Mouse (Mus musculus) limb, embryonic 14.5 days (tissue): ENCODE measurements around the gene Insm1. TPM values are rescaled to one million over a fixed set of nuclear protein-coding genes. Genes with fewer than 3 reads are reported as not detected.

ENCODE experiments used
- ATAC-seq: fragments of 200-750 bp; cut with Nextera tagmentation; 2 replicates; pipeline ENCODE4 v1.8.0; 2017; ENCODE audit warnings: low read depth, moderate number of reproducible peaks, moderate TSS enrichment; ENCODE audit not compliant: low FRiP score
- DNase-seq: peaks from one replicate; pipeline ENCODE4 v3.0.0-alpha.2; 2015; ENCODE audit warnings: low spot score
- H3K27ac ChIP-seq: fragments of 300-500 bp; sonication (generic); replicated peaks from 2 replicates; pipeline ENCODE4 v1.5.1; 2014; ENCODE audit warnings: low read depth, mild to moderate bottlenecking, low read length, moderate library complexity, mixed read lengths
- H3K27me3 ChIP-seq: fragments of 300-500 bp; sonication (generic); 2 replicates; pipeline ENCODE4 v1.6.1; 2014; ENCODE audit warnings: low read length, mixed read lengths; ENCODE audit not compliant: control insufficient read depth, insufficient read depth
- H3K36me3 ChIP-seq: fragments of 300-500 bp; sonication (generic); 2 replicates; pipeline ENCODE4 v1.6.1; 2014; ENCODE audit warnings: mild to moderate bottlenecking, low read length, moderate library complexity, mixed read lengths; ENCODE audit not compliant: control insufficient read depth, insufficient read depth
- H3K4me1 ChIP-seq: fragments of 300-500 bp; sonication (generic); 2 replicates; pipeline ENCODE4 v1.6.1; 2014; ENCODE audit warnings: antibody characterized with exemption, low read length, mixed read lengths; ENCODE audit not compliant: control insufficient read depth, insufficient read depth
- H3K4me2 ChIP-seq: fragments of 300-500 bp; sonication (generic); replicated peaks from 2 replicates; pipeline ENCODE4 v1.6.1; 2014; ENCODE audit warnings: low read depth, mild to moderate bottlenecking, low read length, moderate library complexity; ENCODE audit not compliant: severe bottlenecking
- H3K4me3 ChIP-seq: fragments of 300-500 bp; sonication (generic); replicated peaks from 2 replicates; pipeline ENCODE4 v1.5.1; 2014; ENCODE audit warnings: low read length
- H3K9ac ChIP-seq: fragments of 300-500 bp; sonication (generic); 2 replicates; pipeline ENCODE4 v1.6.1; 2014; ENCODE audit warnings: mild to moderate bottlenecking, low read depth, low read length, moderate library complexity; ENCODE audit not compliant: severe bottlenecking
- H3K9me3 ChIP-seq: fragments of 300-500 bp; sonication (generic); 2 replicates; pipeline ENCODE4 v1.6.1; 2016; ENCODE audit warnings: low read length; ENCODE audit not compliant: control insufficient read depth
- POLR2A ChIP-seq: fragments of 200-500 bp; IDR thresholded peaks from 2 replicates; pipeline ENCODE4 v1.8.0; 2012; ENCODE audit warnings: inconsistent platforms, mild to moderate bottlenecking, moderate library complexity, borderline replicate concordance; ENCODE audit not compliant: insufficient read depth, insufficient read length; ENCODE audit errors: extremely low read depth
- WGBS: fragments of 180-500 bp; shearing (Covaris S2); extraction: QIAGEN DNeasy Blood & Tissue Kit; methylation state at CpG from one replicate; pipeline ENCODE4 v1.1.7; 2014; 5-methylcytosine and 5-hydroxymethylcytosine counted together
- polyA plus RNA-seq, 2 experiments: library from polyadenylated mRNA; depleted of rRNA in 1 of 2; stranded (reverse) in 1 of 2; unstranded in 1 of 2; fragments of >200 nt; fragmentation: Nextera tagmentation in 1 of 2; extraction: Ambion mirVana in 1 of 2; gene quantifications; 2 replicates each; pipeline versions ENCODE4 v1.2.1 to v1.2.3; 2012 to 2014

Insm1 gene
- polyA plus RNA-seq, 2 experiments: 0.07 to 0.41 TPM

GRCm38 (mm10) chr2:146196126-146196525 lies 25.6 kb upstream of the Insm1 start:
- ATAC-seq (no peak), DNase-seq (no peak)
- no peaks in the 10 kb centered on the region for H3K4me1 ChIP-seq
- H3K4me2 ChIP-seq: no peak overlapping the region
- 94% methylated on average over 11 of the region's 11 CpGs for WGBS
- TF ChIP-seq POLR2A: no peak
- no peak overlapping the region for H3K27ac ChIP-seq
- no peak overlapping the region for H3K4me3 ChIP-seq
- no peaks in the 10 kb centered on the region for H3K9me3 ChIP-seq
- no peaks in the 10 kb centered on the region for H3K36me3 ChIP-seq
- H3K9ac ChIP-seq: no peak overlapping the region
- no peaks in the 10 kb centered on the region for H3K27me3 ChIP-seq

GRCm38 (mm10) chr2:146197947-146198346 lies 23.8 kb upstream of the Insm1 start:
- Histone ChIP-seq H3K4me2 (no peak overlapping the region), H3K36me3 (no peaks in the 10 kb centered on the region), H3K4me3 (no peak overlapping the region), H3K9ac (no peak overlapping the region), H3K27me3 (no peaks in the 10 kb centered on the region), H3K9me3 (no peaks in the 10 kb centered on the region), H3K27ac (no peak overlapping the region), H3K4me1 (no peaks in the 10 kb centered on the region)
- DNase-seq: no peak
- ATAC-seq: no peak
- 75% methylated on average over 7 of the region's 7 CpGs for WGBS
- no peak for TF ChIP-seq POLR2A

- Histone ChIP-seq H3K9ac (no peak overlapping the region), H3K36me3 (no peaks in the 10 kb centered on the region), H3K4me1 (no peaks in the 10 kb centered on the region), H3K27ac (no peak overlapping the region), H3K4me3 (no peak overlapping the region), H3K4me2 (no peak overlapping the region), H3K27me3 (peaks cover 14% of the 10 kb centered on the region), H3K9me3 (no peaks in the 10 kb centered on the region)
- ATAC-seq (no peak), DNase-seq (no peak)
- 36% methylated on average over 4 of the region's 4 CpGs for WGBS
- no peak for TF ChIP-seq POLR2A
These were observed 10.8 kb upstream of the Insm1 start for GRCm38 (mm10) chr2:146210968-146211367.

- DNase-seq (peak; percentile 52), ATAC-seq (no peak)
- 3% methylated on average over 9 of the region's 9 CpGs for WGBS
These were observed 7.0 kb upstream of the Insm1 start for GRCm38 (mm10) chr2:146214715-146215114.

GRCm38 (mm10) chr2:146216111-146217064 lies 5.3 kb upstream of the Insm1 start:
- H3K4me3 ChIP-seq: no peak overlapping the region
- ATAC-seq: no peak

More at GRCm38 (mm10) chr2:146214715-146215114, 7.0 kb upstream of the Insm1 start:
- no peaks in the 10 kb centered on the region; the same call in 1 of the 2 replicates for H3K4me1 ChIP-seq
- no peak overlapping the region for H3K4me3 ChIP-seq
- no peaks in the 10 kb centered on the region for H3K9me3 ChIP-seq
- no peak overlapping the region for H3K4me2 ChIP-seq
- H3K36me3 ChIP-seq: no peaks in the 10 kb centered on the region
- peaks cover 46% of the 10 kb centered on the region for H3K27me3 ChIP-seq
- no peak overlapping the region for H3K27ac ChIP-seq
- H3K9ac ChIP-seq: no peak overlapping the region
- TF ChIP-seq POLR2A: no peak

More at GRCm38 (mm10) chr2:146216111-146217064, 5.3 kb upstream of the Insm1 start:
- Histone ChIP-seq H3K27ac (no peak overlapping the region), H3K9ac (no peak overlapping the region), H3K9me3 (no peaks in the 10 kb centered on the region), H3K27me3 (peaks cover 61% of the 10 kb centered on the region), H3K4me2 (no peak overlapping the region), H3K36me3 (no peaks in the 10 kb centered on the region), H3K4me1 (peaks cover 3% of the 10 kb centered on the region)
- 10% methylated on average over 14 of the region's 14 CpGs for WGBS
- no peak for DNase-seq
- no peak for TF ChIP-seq POLR2A
